Mouse (Mus musculus) intestine, embryonic 14.5 days (tissue): ENCODE data around the gene Rgs12. TPM values are rescaled to one million over a fixed set of nuclear protein-coding genes. Genes with fewer than 3 reads are reported as not detected.

Source experiments
- ATAC-seq: fragments of 200-750 bp; cut with Nextera tagmentation; replicated peaks from 2 replicates; pipeline ENCODE4 v1.8.0; 2017; ENCODE audit warnings: low read depth, moderate number of reproducible peaks, moderate TSS enrichment, moderate library complexity; ENCODE audit not compliant: low FRiP score, low TSS enrichment
- DNase-seq: peaks from one replicate; pipeline ENCODE4 v3.0.0-alpha.2; 2018; ENCODE audit warnings: low spot score
- H3K27ac ChIP-seq: fragments of 300-500 bp; sonication (generic); 2 replicates; pipeline ENCODE4 v1.5.1; 2014; ENCODE audit warnings: low read depth, mild to moderate bottlenecking, control low read depth
- H3K27me3 ChIP-seq: fragments of 300-500 bp; sonication (generic); replicated peaks from 2 replicates; pipeline ENCODE4 v1.6.1; 2014; ENCODE audit warnings: low read length, control low read depth; ENCODE audit not compliant: control insufficient read depth, insufficient read depth
- H3K36me3 ChIP-seq: fragments of 300-500 bp; sonication (generic); 2 replicates; pipeline ENCODE4 v1.6.1; 2014; ENCODE audit warnings: low read length, control low read depth; ENCODE audit not compliant: control insufficient read depth, insufficient read depth
- H3K4me1 ChIP-seq: fragments of 300-500 bp; sonication (generic); replicated peaks from 2 replicates; pipeline ENCODE4 v1.6.1; 2014; ENCODE audit warnings: low read length, control low read depth, mixed read lengths; ENCODE audit not compliant: control insufficient read depth, insufficient read depth
- H3K4me2 ChIP-seq: fragments of 300-500 bp; sonication (generic); 2 replicates; pipeline ENCODE4 v1.6.1; 2014; ENCODE audit warnings: low read length
- H3K4me3 ChIP-seq: fragments of 300-500 bp; sonication (generic); 2 replicates; pipeline ENCODE4 v1.5.1; 2014; ENCODE audit warnings: low read depth, low read length, control low read depth, mixed read lengths
- H3K9ac ChIP-seq: fragments of 300-500 bp; sonication (generic); 2 replicates; pipeline ENCODE4 v1.6.1; 2014; ENCODE audit warnings: mild to moderate bottlenecking, low read length
- H3K9me3 ChIP-seq: fragments of 300-500 bp; sonication (generic); 2 replicates; pipeline ENCODE4 v1.6.1; 2016; ENCODE audit warnings: low read length, control low read depth; ENCODE audit not compliant: control insufficient read depth
- WGBS: fragments of 180-500 bp; shearing (Covaris S2); extraction: QIAGEN DNeasy Blood & Tissue Kit; methylation state at CpG from one replicate; pipeline ENCODE4 v1.1.7; 2014; 5-methylcytosine and 5-hydroxymethylcytosine counted together
- polyA plus RNA-seq: library from polyadenylated mRNA; unstranded; fragments of >200 nt; fragmentation: Nextera tagmentation; extraction: Ambion mirVana; gene quantifications from 2 replicates; pipeline ENCODE4 v1.2.1, GENCODE M21; 2014

Gene Rgs12
- polyA plus RNA-seq, 1 experiment from 2014 or later, result 19.0 TPM

GRCm38 (mm10) chr5:34981734-34982133 is 32.5 kb downstream of the Rgs12 start:
- Histone ChIP-seq H3K36me3 (peaks cover 47% of the 10 kb centered on the region), H3K4me2 (no peak overlapping the region), H3K9me3 (no peaks in the 10 kb centered on the region), H3K4me3 (no peak overlapping the region), H3K9ac (no peak overlapping the region), H3K27me3 (no peaks in the 10 kb centered on the region), H3K27ac (no peak overlapping the region), H3K4me1 (no peaks in the 10 kb centered on the region)
- ATAC-seq (no peak), DNase-seq (no peak)
- WGBS, result 48% methylated on average over 3 of the region's 3 CpGs

GRCm38 (mm10) chr5:34984933-34985332 is 35.7 kb downstream of the Rgs12 start:
- peaks cover 46% of the 10 kb centered on the region for H3K36me3 ChIP-seq
- no peak for ATAC-seq
- no peak overlapping the region for H3K4me3 ChIP-seq
- no peaks in the 10 kb centered on the region for H3K9me3 ChIP-seq
- 71% methylated on average over 2 of the region's 2 CpGs for WGBS
- DNase-seq, result no peak
- no peak overlapping the region for H3K27ac ChIP-seq
- no peak overlapping the region for H3K9ac ChIP-seq
- H3K27me3 ChIP-seq, result no peaks in the 10 kb centered on the region
- 0 out of 2 replicates have a peak, but pooled peaks cover 3% of the 10 kb centered on the region for H3K4me1 ChIP-seq
- no peak overlapping the region for H3K4me2 ChIP-seq

GRCm38 (mm10) chr5:34985867-34986266 is 36.6 kb downstream of the Rgs12 start:
- no peak overlapping the region for H3K9ac ChIP-seq
- peaks cover 42% of the 10 kb centered on the region for H3K36me3 ChIP-seq
- H3K27ac ChIP-seq, result no peak overlapping the region
- WGBS, result 43% methylated on average over 2 of the region's 2 CpGs
- H3K4me3 ChIP-seq, result no peak overlapping the region
- no peaks in the 10 kb centered on the region for H3K27me3 ChIP-seq
- DNase-seq (peak; percentile 89), ATAC-seq (0 out of 2 replicates have a peak, but pooled peaks have one; percentile 53)
- H3K4me1 ChIP-seq, result 0 out of 2 replicates have a peak, but pooled peaks cover 3% of the 10 kb centered on the region
- no peaks in the 10 kb centered on the region for H3K9me3 ChIP-seq
- no peak overlapping the region for H3K4me2 ChIP-seq

GRCm38 (mm10) chr5:34987396-34987795 is 38.2 kb downstream of the Rgs12 start:
- no peak overlapping the region for H3K9ac ChIP-seq
- H3K4me3 ChIP-seq, result no peak overlapping the region
- H3K9me3 ChIP-seq, result no peaks in the 10 kb centered on the region
- WGBS, result 66% methylated on average over 2 of the region's 2 CpGs
- H3K4me1 ChIP-seq, result 0 out of 2 replicates have a peak, but pooled peaks cover 3% of the 10 kb centered on the region
- H3K36me3 ChIP-seq, result peaks cover 41% of the 10 kb centered on the region
- no peak overlapping the region for H3K27ac ChIP-seq
- ATAC-seq (no peak), DNase-seq (no peak)
- no peak overlapping the region for H3K4me2 ChIP-seq
- H3K27me3 ChIP-seq, result no peaks in the 10 kb centered on the region

GRCm38 (mm10) chr5:34988690-34989089 is 39.4 kb downstream of the Rgs12 start:
- Histone ChIP-seq H3K9ac (no peak overlapping the region), H3K9me3 (no peaks in the 10 kb centered on the region), H3K4me3 (no peak overlapping the region), H3K36me3 (peaks cover 32% of the 10 kb centered on the region), H3K4me1 (0 out of 2 replicates have a peak, but pooled peaks cover 3% of the 10 kb centered on the region), H3K27ac (peak overlapping the region; percentile 27; the same call in 1 of the 2 replicates), H3K4me2 (no peak overlapping the region), H3K27me3 (no peaks in the 10 kb centered on the region)
- no peak for DNase-seq
- 75% methylated on average over 5 of the region's 5 CpGs for WGBS
- no peak for ATAC-seq

GRCm38 (mm10) chr5:34989321-34989772 is 40.1 kb downstream of the Rgs12 start:
- Histone ChIP-seq H3K4me1 (0 out of 2 replicates have a peak, but pooled peaks cover 3% of the 10 kb centered on the region), H3K27ac (peak overlapping the region; percentile 27; the same call in 1 of the 2 replicates), H3K4me3 (no peak overlapping the region), H3K9ac (no peak overlapping the region), H3K36me3 (peaks cover 30% of the 10 kb centered on the region), H3K4me2 (no peak overlapping the region), H3K27me3 (no peaks in the 10 kb centered on the region), H3K9me3 (no peaks in the 10 kb centered on the region)
- DNase-seq (no peak), ATAC-seq (no peak)
- 67% methylated on average over 12 of the region's 12 CpGs for WGBS

GRCm38 (mm10) chr5:34998754-34999153 is 49.5 kb downstream of the Rgs12 start:
- DNase-seq (no peak), ATAC-seq (no peak)
- Histone ChIP-seq H3K27me3 (no peaks in the 10 kb centered on the region), H3K27ac (no peak overlapping the region), H3K4me1 (no peaks in the 10 kb centered on the region), H3K9ac (no peak overlapping the region), H3K9me3 (no peaks in the 10 kb centered on the region), H3K4me3 (no peak overlapping the region), H3K4me2 (no peak overlapping the region), H3K36me3 (0 out of 2 replicates have a peak, but pooled peaks cover 6% of the 10 kb centered on the region)
- 59% methylated on average over 3 of the region's 3 CpGs for WGBS

GRCm38 (mm10) chr5:34999281-34999680 is 50.0 kb downstream of the Rgs12 start:
- H3K4me2 ChIP-seq, result no peak overlapping the region
- no peak for ATAC-seq
- no peak overlapping the region for H3K27ac ChIP-seq
- WGBS, result 80% methylated on average over 6 of the region's 6 CpGs
- no peak for DNase-seq
- no peaks in the 10 kb centered on the region for H3K27me3 ChIP-seq
- no peak overlapping the region for H3K4me3 ChIP-seq
- H3K36me3 ChIP-seq, result 0 out of 2 replicates have a peak, but pooled peaks cover 3% of the 10 kb centered on the region
- H3K9ac ChIP-seq, result no peak overlapping the region
- no peaks in the 10 kb centered on the region for H3K9me3 ChIP-seq
- no peaks in the 10 kb centered on the region for H3K4me1 ChIP-seq

GRCm38 (mm10) chr5:35000323-35000722 is 51.1 kb downstream of the Rgs12 start:
- Histone ChIP-seq H3K4me1 (no peaks in the 10 kb centered on the region), H3K9ac (no peak overlapping the region), H3K27ac (no peak overlapping the region), H3K4me2 (no peak overlapping the region), H3K4me3 (no peak overlapping the region), H3K36me3 (no peaks in the 10 kb centered on the region), H3K27me3 (no peaks in the 10 kb centered on the region), H3K9me3 (no peaks in the 10 kb centered on the region)
- DNase-seq (no peak), ATAC-seq (no peak)
